Mouse (Mus musculus) c-Kit-positive CD71-positive TER-119-positive erythroid progenitor cells, embryonic 14.5 days (primary cell): Measurements from ENCODE around the gene Psapl1.

Source experiments
- DNase-seq: peaks from one replicate; pipeline ENCODE4 v3.0.0-alpha.2; 2013; ENCODE audit warnings: low spot score

The Psapl1 gene

DNA sequence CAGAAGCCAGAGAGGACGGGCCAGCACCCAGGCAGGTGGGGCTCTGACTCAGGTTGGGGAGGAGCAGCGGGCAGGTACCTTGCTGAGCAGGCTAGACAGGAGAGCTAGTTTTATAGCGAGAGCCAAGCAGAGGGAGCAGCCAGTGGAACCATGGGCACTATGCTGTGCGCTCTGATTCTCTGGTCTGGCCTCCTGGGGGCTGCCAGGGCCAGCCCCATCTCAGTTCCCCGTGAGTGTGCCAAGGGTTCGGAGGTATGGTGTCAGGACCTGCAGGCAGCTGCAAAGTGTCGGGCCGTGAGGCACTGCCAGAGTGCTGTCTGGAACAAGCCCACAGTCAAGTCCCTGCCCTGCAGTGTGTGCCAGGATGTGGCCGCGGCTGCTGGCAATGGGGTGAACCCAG lies at the start of gene Psapl1:
Psapl1 (plus strand) TSS at position 106 of the 400 bp plus-strand sequence.
- no peak for DNase-seq

GRCm38 (mm10) chr5:36154879-36155485 lies 48.8 kb upstream of the Psapl1 start:
- DNase-seq, result no peak

GRCm38 (mm10) chr5:36165424-36166302 lies 38.2 kb upstream of the Psapl1 start:
- DNase-seq, result no peak

- DNase-seq, result no peak
Measured at GRCm38 (mm10) chr5:36166346-36167013, 37.3 kb upstream of the Psapl1 start.

- no peak for DNase-seq
Measured at GRCm38 (mm10) chr5:36168963-36169650, 34.7 kb upstream of the Psapl1 start.

- DNase-seq, result no peak
Measured at GRCm38 (mm10) chr5:36174569-36175115, 29.2 kb upstream of the Psapl1 start.

- no peak for DNase-seq
Measured at GRCm38 (mm10) chr5:36176409-36176808, 27.4 kb upstream of the Psapl1 start.

DNA sequence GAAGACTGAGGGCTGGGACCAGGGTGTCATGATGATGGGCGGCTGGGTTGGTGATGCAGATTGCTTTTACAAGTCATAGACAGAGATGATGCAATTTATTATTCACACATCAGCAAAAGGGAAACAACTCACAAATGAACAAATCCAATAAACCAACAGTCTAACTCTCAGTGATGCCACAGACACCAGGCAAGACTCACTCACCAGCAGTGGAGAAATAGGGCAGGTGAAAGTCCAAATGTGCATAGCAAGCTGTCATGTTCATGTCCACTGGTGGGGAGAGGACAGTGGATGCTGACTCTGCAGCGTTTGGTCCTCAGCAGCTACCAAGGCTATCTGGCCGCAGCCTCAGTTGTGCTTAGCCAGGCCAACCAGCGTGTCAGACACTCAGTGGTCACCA lies 26.9 kb upstream of the Psapl1 start:
- no peak for DNase-seq

- no peak for DNase-seq
Measured at GRCm38 (mm10) chr5:36178215-36178614, 25.6 kb upstream of the Psapl1 start.

DNA sequence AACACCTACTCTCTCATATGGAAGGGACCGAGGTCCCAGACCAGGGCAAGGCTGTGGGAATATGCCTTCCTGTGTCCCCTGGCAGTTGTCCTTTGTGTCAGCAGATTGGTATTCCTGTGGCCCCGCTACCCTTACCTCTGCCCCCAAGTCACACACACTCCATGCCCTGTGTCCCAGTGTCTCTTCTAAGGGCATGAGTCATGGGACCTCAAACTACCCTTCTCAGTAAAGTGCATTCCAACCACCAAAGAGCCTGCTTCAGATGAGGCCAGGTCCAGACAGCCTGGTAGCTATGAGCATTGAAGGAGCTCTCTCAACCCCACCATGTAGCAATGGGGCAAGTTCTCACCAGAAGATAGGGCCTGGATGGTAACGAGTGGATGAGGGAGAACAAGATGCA lies 25.0 kb upstream of the Psapl1 start:
- no peak for DNase-seq

DNA sequence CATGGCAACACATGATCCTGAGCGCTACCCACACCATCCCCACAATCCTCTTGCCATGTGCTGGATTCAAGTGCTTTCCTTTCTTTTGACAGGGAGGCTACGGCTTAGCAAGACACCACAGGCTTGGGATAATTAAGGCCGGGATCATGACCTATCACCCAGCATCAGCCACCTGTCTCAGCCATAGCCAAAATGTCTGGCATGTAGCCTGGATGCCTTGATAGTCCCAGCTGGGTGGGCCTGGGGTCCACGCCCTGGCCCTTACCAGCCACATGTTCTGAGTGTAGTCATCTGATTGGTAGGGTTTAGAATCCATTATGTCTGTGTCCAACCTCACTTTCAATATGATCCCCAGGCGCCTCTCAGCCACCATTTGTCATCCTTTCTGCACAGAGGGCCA lies 24.1 kb upstream of the Psapl1 start:
- DNase-seq, result no peak

DNA sequence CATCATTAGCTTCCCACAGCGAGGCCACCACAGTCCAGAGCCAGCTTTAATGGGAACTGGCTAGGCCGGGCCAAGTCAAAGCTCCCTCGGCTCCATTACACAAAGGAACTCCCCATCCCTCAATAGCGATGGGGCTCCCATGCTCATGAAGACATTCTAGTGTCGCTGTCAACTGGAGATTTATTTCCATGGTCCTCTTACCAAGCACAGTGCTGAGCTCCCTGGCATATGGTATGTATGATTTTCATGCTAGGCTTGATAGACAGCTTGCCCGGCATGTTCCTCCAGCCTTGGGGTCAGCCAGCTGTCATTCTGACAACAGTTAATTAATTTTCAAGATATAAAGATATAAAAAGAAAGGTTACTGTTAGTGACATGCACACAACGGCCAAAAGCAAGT lies 21.5 kb upstream of the Psapl1 start:
- no peak for DNase-seq

GRCm38 (mm10) chr5:36186294-36187053 lies 17.3 kb upstream of the Psapl1 start:
- DNase-seq, result no peak

DNA sequence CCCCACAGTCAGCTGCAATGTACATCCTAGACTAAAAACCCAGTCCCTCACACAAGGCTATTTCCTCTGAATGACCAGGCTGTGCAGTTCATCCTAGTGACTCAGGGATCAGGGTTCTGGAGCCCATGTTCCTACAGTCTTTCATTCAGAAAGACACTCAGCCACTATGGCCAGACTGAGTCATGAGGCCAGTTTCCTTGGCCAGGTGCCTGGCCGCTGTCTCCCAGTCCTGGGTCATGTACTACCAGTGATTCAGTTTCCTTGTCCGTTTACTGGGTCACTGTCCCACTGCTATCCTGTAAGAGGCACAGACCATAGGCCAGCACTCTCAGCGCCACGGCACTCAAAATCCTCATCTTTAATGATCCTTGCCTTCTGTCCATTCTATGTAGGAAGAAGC lies 15.5 kb upstream of the Psapl1 start:
- DNase-seq, result no peak

GRCm38 (mm10) chr5:36191285-36191684 lies 12.5 kb upstream of the Psapl1 start:
- no peak for DNase-seq

- DNase-seq, result no peak
Measured at GRCm38 (mm10) chr5:36191876-36192275, 11.9 kb upstream of the Psapl1 start.

DNA sequence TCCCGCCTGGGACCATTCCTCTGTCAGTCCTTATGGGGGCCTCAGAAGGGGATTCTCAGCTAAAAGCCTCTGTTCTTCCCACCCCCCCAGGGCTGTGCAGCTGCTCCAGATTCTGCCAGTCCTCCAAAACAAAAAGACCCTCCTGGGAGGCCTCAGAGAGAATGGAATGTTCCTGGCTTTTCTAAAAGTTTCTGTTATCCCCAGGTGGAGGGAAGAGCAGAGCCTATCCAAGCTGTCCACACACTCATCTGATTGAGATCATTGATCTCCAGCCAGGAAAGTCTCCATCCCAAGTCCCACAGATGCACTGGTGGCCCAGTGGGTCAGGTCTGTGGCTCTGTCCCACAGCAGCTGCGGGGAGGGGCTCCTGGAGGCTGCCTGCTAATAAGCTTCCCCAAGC lies 11.1 kb upstream of the Psapl1 start:
- no peak for DNase-seq

GRCm38 (mm10) chr5:36194631-36195030 lies 9.2 kb upstream of the Psapl1 start:
- no peak for DNase-seq

DNA sequence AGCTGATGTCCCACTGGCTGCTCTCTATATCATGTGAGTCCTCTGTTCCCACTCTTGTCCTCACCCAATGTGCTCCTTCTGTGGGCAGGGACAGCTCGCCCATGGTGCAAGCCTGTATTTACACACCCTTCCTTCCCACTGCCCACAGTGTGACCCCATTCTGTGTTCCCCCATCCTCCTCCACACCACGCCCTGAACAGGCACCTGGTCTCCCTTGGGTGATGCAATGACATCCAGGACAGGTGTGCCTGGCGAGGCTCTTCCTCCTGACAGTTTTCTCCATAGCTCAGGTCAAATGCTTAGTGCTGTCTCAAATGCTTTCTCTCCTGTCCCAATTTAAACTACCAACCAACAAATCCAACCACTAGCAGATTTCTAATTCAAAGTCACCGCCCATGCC lies 8.4 kb upstream of the Psapl1 start:
- no peak for DNase-seq

DNA sequence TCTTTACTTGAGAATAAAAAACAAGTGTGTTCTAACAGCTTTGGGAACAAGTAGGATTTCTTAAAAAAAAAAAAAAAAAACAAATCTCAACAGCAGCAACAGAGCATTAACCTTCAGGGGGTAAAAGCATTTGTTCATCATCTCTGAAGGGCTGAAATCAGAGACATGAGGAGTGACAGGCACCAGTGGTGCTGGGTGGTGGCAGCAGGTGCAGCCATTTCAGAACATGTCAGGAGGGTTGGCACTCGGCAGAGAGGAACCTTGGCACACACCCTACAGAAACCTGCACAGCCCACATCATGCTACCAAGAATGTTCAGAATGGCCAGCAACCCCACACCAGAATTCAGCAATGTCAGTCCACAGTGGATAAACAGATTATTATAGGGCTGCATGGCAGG lies 4.3 kb upstream of the Psapl1 start:
- no peak for DNase-seq

GRCm38 (mm10) chr5:36202781-36203180 lies 1.0 kb upstream of the Psapl1 start:
- no peak for DNase-seq
